Mouse (Mus musculus): ENCODE results near the gene Pecam1. TPM values are rescaled to one million over a fixed set of nuclear protein-coding genes. Genes with fewer than 3 reads are reported as not detected.

The Pecam1 gene
- polyA plus RNA-seq, 1 experiment = 10.7 TPM

- TF ChIP-seq POLR2A (IDR thresholded peaks at IDR 0.05; ENCODE audit: low read depth, low read length) (peak; percentile 94), CTCF (IDR thresholded peaks at IDR 0.05; ENCODE audit: extremely low read depth, insufficient read length, insufficient replicate concordance, low read depth, low read length) (no peak)
- H3K27me3 ChIP-seq (ENCODE audit: control insufficient read depth, insufficient read depth, low read length) = no peaks in the 10 kb centered on the region
- H3K4me3 ChIP-seq (ENCODE audit: low read depth, low read length) = peak within 1 kb of the TSS; percentile 84
- H3K27ac ChIP-seq (ENCODE audit: insufficient read depth, low read depth, low read length) = peak within 1 kb of the TSS; percentile 93
- H3K4me1 ChIP-seq (ENCODE audit: control insufficient read depth, insufficient read depth, insufficient read length, low read length) = no peaks in the 10 kb centered on the region
- peaks cover 57% of the 10 kb centered on the region for H3K36me3 ChIP-seq (ENCODE audit: control insufficient read depth, insufficient read depth, low read length)
- under 1% methylated on average over 30 of the region's 30 CpGs for WGBS
These were observed 29.1 kb upstream of the Pecam1 start, which contains the start of gene Polg2 for GRCm38 (mm10) chr11:106779388-106780088. Gene Polg2, minus strand, starts transcription at chr11:106779537.

- under 1% methylated on average over 39 of the region's 39 CpGs for WGBS
- Histone ChIP-seq H3K27me3 (ENCODE audit: control insufficient read depth, insufficient read depth, low read length) (no peaks in the 10 kb centered on the region), H3K36me3 (ENCODE audit: control insufficient read depth, insufficient read depth, low read length) (peaks cover 57% of the 10 kb centered on the region), H3K27ac (ENCODE audit: insufficient read depth, low read depth, low read length) (peak overlapping the region; percentile 93), H3K4me1 (ENCODE audit: control insufficient read depth, insufficient read depth, insufficient read length, low read length) (no peaks in the 10 kb centered on the region), H3K4me3 (ENCODE audit: low read depth, low read length) (peak overlapping the region; percentile 84)
- TF ChIP-seq POLR2A (IDR thresholded peaks at IDR 0.05; ENCODE audit: low read depth, low read length) (no peak), CTCF (IDR thresholded peaks at IDR 0.05; ENCODE audit: extremely low read depth, insufficient read length, insufficient replicate concordance, low read depth, low read length) (no peak)
These were observed 28.4 kb upstream of the Pecam1 start for GRCm38 (mm10) chr11:106778589-106779387.

- WGBS = 41% methylated on average over 7 of the region's 7 CpGs
- H3K4me3 ChIP-seq (ENCODE audit: low read depth, low read length) = peak overlapping the region; percentile 24; the same call in 1 of the 2 replicates
- no peaks in the 10 kb centered on the region for H3K27me3 ChIP-seq (ENCODE audit: control insufficient read depth, insufficient read depth, low read length)
- no peaks in the 10 kb centered on the region for H3K4me1 ChIP-seq (ENCODE audit: control insufficient read depth, insufficient read depth, insufficient read length, low read length)
- H3K27ac ChIP-seq (ENCODE audit: insufficient read depth, low read depth, low read length) = peak overlapping the region; percentile 85
- TF ChIP-seq CTCF (IDR thresholded peaks at IDR 0.05; ENCODE audit: extremely low read depth, insufficient read length, insufficient replicate concordance, low read depth, low read length) (no peak), POLR2A (IDR thresholded peaks at IDR 0.05; ENCODE audit: low read depth, low read length) (no peak)
- H3K36me3 ChIP-seq (ENCODE audit: control insufficient read depth, insufficient read depth, low read length) = peaks cover 56% of the 10 kb centered on the region
These were observed 27.7 kb upstream of the Pecam1 start for GRCm38 (mm10) chr11:106778132-106778531.

DNA sequence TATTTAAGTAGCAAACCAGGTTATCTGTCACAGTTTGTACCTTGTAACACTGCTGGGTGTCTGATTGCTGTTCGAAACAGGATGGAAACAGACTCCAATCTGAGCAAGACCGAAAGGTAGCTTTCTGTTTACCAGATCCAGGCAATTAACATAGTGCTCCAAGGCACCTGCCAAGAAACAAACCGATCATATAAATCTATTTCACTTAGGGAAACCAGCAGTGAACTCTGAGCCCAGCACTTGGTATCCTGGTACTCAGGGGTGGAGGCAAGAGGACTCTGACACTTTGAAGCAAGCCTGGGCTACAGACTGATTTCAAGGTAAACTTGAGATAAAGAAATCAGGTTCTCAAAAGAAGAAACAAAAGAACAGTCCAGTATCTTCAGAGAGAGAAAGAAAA, 27.0 kb upstream of the Pecam1 start:
- Histone ChIP-seq H3K36me3 (ENCODE audit: control insufficient read depth, insufficient read depth, low read length) (peaks cover 55% of the 10 kb centered on the region), H3K27me3 (ENCODE audit: control insufficient read depth, insufficient read depth, low read length) (no peaks in the 10 kb centered on the region), H3K4me1 (ENCODE audit: control insufficient read depth, insufficient read depth, insufficient read length, low read length) (no peaks in the 10 kb centered on the region), H3K4me3 (ENCODE audit: low read depth, low read length) (no peak overlapping the region), H3K27ac (ENCODE audit: insufficient read depth, low read depth, low read length) (peak overlapping the region; percentile 85)
- WGBS = 30% methylated on average over 3 of the region's 3 CpGs
- TF ChIP-seq POLR2A (IDR thresholded peaks at IDR 0.05; ENCODE audit: low read depth, low read length) = no peak
- no peak for TF ChIP-seq CTCF (IDR thresholded peaks at IDR 0.05; ENCODE audit: extremely low read depth, insufficient read length, insufficient replicate concordance, low read depth, low read length)

- H3K4me1 ChIP-seq (ENCODE audit: control insufficient read depth, insufficient read depth, insufficient read length, low read length) = no peaks in the 10 kb centered on the region
- H3K27me3 ChIP-seq (ENCODE audit: control insufficient read depth, insufficient read depth, low read length) = no peaks in the 10 kb centered on the region
- 24% methylated on average over 4 of the region's 4 CpGs for WGBS
- TF ChIP-seq CTCF (IDR thresholded peaks at IDR 0.05; ENCODE audit: extremely low read depth, insufficient read length, insufficient replicate concordance, low read depth, low read length) = no peak
- no peak for TF ChIP-seq POLR2A (IDR thresholded peaks at IDR 0.05; ENCODE audit: low read depth, low read length)
- no peak overlapping the region for H3K4me3 ChIP-seq (ENCODE audit: low read depth, low read length)
- peak overlapping the region; percentile 86 for H3K27ac ChIP-seq (ENCODE audit: insufficient read depth, low read depth, low read length)
- peaks cover 55% of the 10 kb centered on the region for H3K36me3 ChIP-seq (ENCODE audit: control insufficient read depth, insufficient read depth, low read length)
These were observed 26.5 kb upstream of the Pecam1 start for GRCm38 (mm10) chr11:106776960-106777359.

GRCm38 (mm10) chr11:106773061-106773460, 22.6 kb upstream of the Pecam1 start:
- TF ChIP-seq POLR2A (IDR thresholded peaks at IDR 0.05; ENCODE audit: low read depth, low read length) = no peak
- TF ChIP-seq CTCF (IDR thresholded peaks at IDR 0.05; ENCODE audit: extremely low read depth, insufficient read length, insufficient replicate concordance, low read depth, low read length) = no peak
- peaks cover 67% of the 10 kb centered on the region for H3K36me3 ChIP-seq (ENCODE audit: control insufficient read depth, insufficient read depth, low read length)
- 93% methylated on average over 9 of the region's 9 CpGs for WGBS

More at GRCm38 (mm10) chr11:106773061-106773460, 22.6 kb upstream of the Pecam1 start:
- no peaks in the 10 kb centered on the region for H3K27me3 ChIP-seq (ENCODE audit: control insufficient read depth, insufficient read depth, low read length)
- H3K4me1 ChIP-seq (ENCODE audit: control insufficient read depth, insufficient read depth, insufficient read length, low read length) = no peaks in the 10 kb centered on the region
- no peak overlapping the region for H3K27ac ChIP-seq (ENCODE audit: insufficient read depth, low read depth, low read length)
- H3K4me3 ChIP-seq (ENCODE audit: low read depth, low read length) = no peak overlapping the region

Data from small intestine, adult 2 months (tissue).